Mouse (Mus musculus) intestine, postnatal 0 days (tissue): ENCODE results near the gene Fubp1. TPM values are rescaled to one million over a fixed set of nuclear protein-coding genes. Genes with fewer than 3 reads are reported as not detected.
A peak's percentile ranks its signal among the peaks of the same experiment; 100 is the strongest.

Experiments used
- ATAC-seq: fragments of 200-750 bp; cut with Nextera tagmentation; 2 replicates; pipeline ENCODE4 v1.8.0; 2017; ENCODE audit warnings: mild to moderate bottlenecking, moderate TSS enrichment, moderate library complexity
- H3K27ac ChIP-seq: fragments of 300-500 bp; sonication (generic); 2 replicates; pipeline ENCODE4 v1.5.1; 2014; ENCODE audit warnings: mild to moderate bottlenecking, low read depth, low read length, moderate library complexity
- H3K27me3 ChIP-seq: fragments of 300-500 bp; sonication (generic); replicated peaks from 2 replicates; pipeline ENCODE4 v1.6.1; 2014; ENCODE audit warnings: low read length, mixed read lengths; ENCODE audit not compliant: control insufficient read depth, insufficient read depth
- H3K36me3 ChIP-seq: fragments of 300-500 bp; sonication (generic); 2 replicates; pipeline ENCODE4 v1.6.1; 2014; ENCODE audit warnings: mild to moderate bottlenecking, moderate library complexity; ENCODE audit not compliant: control insufficient read depth, insufficient read depth
- H3K4me1 ChIP-seq: fragments of 300-500 bp; sonication (generic); replicated peaks from 2 replicates; pipeline ENCODE4 v1.6.1; 2014; ENCODE audit warnings: antibody characterized with exemption, low read length, mixed read lengths; ENCODE audit not compliant: control insufficient read depth, insufficient read depth
- H3K4me2 ChIP-seq: fragments of 300-500 bp; sonication (generic); replicated peaks from 2 replicates; pipeline ENCODE4 v1.6.1; 2014; ENCODE audit warnings: low read depth, mild to moderate bottlenecking, moderate library complexity
- H3K4me3 ChIP-seq: fragments of 300-500 bp; sonication (generic); 2 replicates; pipeline ENCODE4 v1.5.1; 2014; ENCODE audit warnings: low read depth, low read length
- H3K9ac ChIP-seq: fragments of 300-500 bp; sonication (generic); 2 replicates; pipeline ENCODE4 v1.6.1; 2014; ENCODE audit warnings: mild to moderate bottlenecking, low read depth, low read length
- H3K9me3 ChIP-seq: fragments of 300-500 bp; sonication (generic); 2 replicates; pipeline ENCODE4 v1.6.1; 2016; ENCODE audit warnings: mixed run types; ENCODE audit not compliant: control insufficient read depth
- CTCF ChIP-seq: sonication (generic); IDR thresholded peaks from 2 replicates; pipeline ENCODE4 v1.5.1; 2016; ENCODE audit warnings: low read depth, mild to moderate bottlenecking, control low read depth, antibody characterized with exemption, moderate library complexity
- WGBS: fragments of 180-500 bp; shearing (Covaris S2); extraction: QIAGEN DNeasy Blood & Tissue Kit; methylation state at CpG from one replicate; pipeline ENCODE4 v1.1.7; 2014; 5-methylcytosine and 5-hydroxymethylcytosine counted together
- polyA plus RNA-seq: library from polyadenylated mRNA; unstranded; fragments of >200 nt; fragmentation: Nextera tagmentation; extraction: Ambion mirVana; gene quantifications from 2 replicates; pipeline ENCODE4 v1.2.1, GENCODE M21; 2015

The Fubp1 gene
- polyA plus RNA-seq, 1 experiment from 2014 or later: 60.6 TPM

DNA sequence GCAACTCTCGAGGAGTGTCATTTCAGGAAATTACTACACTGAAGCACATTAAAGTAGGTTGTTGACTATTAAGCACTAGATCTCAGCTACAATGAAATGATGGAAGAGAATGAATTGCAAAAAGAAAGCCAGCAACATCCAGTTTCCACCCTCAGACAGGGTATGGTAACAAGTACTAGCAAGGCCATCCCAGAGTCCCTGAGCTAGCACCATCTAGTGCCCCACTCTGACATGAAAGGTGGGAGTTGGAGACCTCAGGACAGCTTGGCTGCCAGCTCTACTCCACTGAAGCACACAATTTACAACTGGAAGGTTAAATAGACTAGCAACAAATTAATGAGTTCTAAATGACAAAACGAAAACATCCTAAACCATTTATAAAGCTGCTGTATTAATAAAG lies 67.7 kb downstream of the Fubp1 start:
- no peak for ATAC-seq
- 94% methylated on average over 2 of the region's 2 CpGs for WGBS
- Histone ChIP-seq H3K27me3 (no peaks in the 10 kb centered on the region), H3K4me1 (no peaks in the 10 kb centered on the region), H3K9me3 (no peaks in the 10 kb centered on the region), H3K36me3 (peaks cover 16% of the 10 kb centered on the region), H3K27ac (no peak overlapping the region), H3K4me3 (no peak overlapping the region), H3K4me2 (no peak overlapping the region), H3K9ac (no peak overlapping the region)
- peak; percentile 25; the same call in 1 of the 2 replicates for TF ChIP-seq CTCF

DNA sequence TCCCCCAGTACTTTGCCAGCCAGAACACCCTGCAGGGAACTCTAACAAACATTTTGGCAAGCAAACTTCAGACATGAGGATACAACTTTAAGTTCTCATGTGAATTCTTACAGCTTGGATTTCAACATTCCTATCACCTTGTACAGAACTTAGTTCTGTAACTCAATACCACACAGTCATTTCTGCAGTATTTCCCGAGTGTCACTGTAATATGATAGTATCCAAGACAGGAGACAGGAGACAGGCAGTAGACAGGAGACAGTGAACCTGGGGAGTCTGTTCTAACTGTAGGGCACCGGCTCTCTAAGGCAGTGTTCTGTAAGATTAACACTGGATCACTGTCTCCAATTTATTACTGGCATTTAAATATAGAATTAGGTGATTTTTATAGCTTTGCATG lies 68.2 kb downstream of the Fubp1 start:
- no peaks in the 10 kb centered on the region for H3K9me3 ChIP-seq
- H3K27me3 ChIP-seq: no peaks in the 10 kb centered on the region
- no peak overlapping the region for H3K4me2 ChIP-seq
- ATAC-seq: no peak
- no peak overlapping the region for H3K27ac ChIP-seq
- no peak for TF ChIP-seq CTCF
- H3K4me1 ChIP-seq: no peaks in the 10 kb centered on the region
- H3K9ac ChIP-seq: no peak overlapping the region
- WGBS: 67% methylated on average over 2 of the region's 2 CpGs
- no peak overlapping the region for H3K4me3 ChIP-seq
- peaks cover 21% of the 10 kb centered on the region for H3K36me3 ChIP-seq

DNA sequence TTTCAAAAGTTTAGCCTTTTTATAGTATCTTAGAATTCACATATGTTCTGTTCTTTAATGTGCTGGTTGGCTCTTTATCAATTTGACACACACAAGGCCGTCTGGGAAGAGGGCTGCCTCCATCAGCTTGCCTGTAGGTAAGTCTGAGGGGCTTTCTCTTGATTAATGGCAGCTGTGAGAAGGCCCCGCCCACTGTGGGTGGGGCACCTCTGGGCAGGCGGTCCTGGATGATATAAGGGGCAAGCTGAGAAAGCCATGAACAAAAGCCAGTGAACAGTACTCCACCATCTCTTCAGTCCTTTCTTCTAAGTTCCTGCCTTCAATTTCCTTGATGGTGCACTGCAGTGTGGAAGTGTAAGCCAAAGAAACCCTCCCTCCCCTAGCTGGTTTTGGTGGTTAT lies 71.9 kb downstream of the Fubp1 start:
- no peaks in the 10 kb centered on the region for H3K4me1 ChIP-seq
- peaks cover 22% of the 10 kb centered on the region for H3K36me3 ChIP-seq
- no peaks in the 10 kb centered on the region for H3K27me3 ChIP-seq
- no peak overlapping the region for H3K4me3 ChIP-seq
- no peak overlapping the region for H3K27ac ChIP-seq
- no peaks in the 10 kb centered on the region for H3K9me3 ChIP-seq
- 38% methylated on average over 3 of the region's 3 CpGs for WGBS
- TF ChIP-seq CTCF: no peak
- ATAC-seq: no peak
- no peak overlapping the region for H3K9ac ChIP-seq
- H3K4me2 ChIP-seq: no peak overlapping the region

DNA sequence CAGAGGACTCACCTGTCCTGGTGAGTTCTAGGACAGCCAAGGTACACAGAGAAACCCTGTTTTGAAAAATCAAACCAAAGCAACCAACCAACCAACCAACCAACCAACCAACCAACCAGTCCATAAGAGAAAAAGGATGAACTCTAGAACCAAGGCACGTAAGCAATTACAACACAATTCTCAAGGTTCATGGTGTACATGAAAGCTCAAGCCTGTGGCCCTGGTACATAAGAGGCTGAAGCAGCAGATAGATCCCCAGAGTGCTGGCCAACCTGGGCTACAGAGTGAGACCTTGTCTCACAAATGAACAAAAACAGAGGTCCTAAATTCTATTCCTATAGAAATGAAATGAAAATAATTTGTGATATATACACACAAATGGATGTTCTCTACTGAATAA lies 74.1 kb downstream of the Fubp1 start:
- 97% methylated on average over 1 of the region's 1 CpGs for WGBS
- H3K4me2 ChIP-seq: no peak overlapping the region
- no peaks in the 10 kb centered on the region for H3K4me1 ChIP-seq
- peaks cover 32% of the 10 kb centered on the region for H3K36me3 ChIP-seq
- no peak overlapping the region for H3K4me3 ChIP-seq
- H3K9ac ChIP-seq: no peak overlapping the region
- no peak for TF ChIP-seq CTCF
- H3K27me3 ChIP-seq: no peaks in the 10 kb centered on the region
- no peaks in the 10 kb centered on the region for H3K9me3 ChIP-seq
- no peak overlapping the region for H3K27ac ChIP-seq
- ATAC-seq: no peak

DNA sequence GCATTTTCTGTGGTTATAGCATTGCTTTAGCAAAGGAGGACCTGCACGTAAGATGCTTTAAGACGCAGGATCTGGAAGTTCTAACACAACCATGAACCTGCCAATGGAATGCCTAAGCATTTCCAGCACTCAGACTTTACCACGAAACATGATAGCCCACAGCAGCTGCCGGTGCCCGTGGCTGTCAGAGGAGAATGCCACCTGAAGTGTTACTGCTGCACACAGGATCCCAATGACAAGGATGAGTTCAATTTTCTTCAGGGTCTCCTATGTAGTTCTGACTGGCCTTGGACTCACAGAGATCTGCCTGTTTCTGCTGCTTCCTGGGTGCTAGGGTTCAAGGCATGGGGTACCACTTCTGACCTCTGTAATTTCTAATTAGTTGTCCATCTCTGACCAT lies 74.5 kb downstream of the Fubp1 start:
- 97% methylated on average over 5 of the region's 5 CpGs for WGBS
- no peak for TF ChIP-seq CTCF
- Histone ChIP-seq H3K9ac (no peak overlapping the region), H3K27ac (no peak overlapping the region), H3K27me3 (no peaks in the 10 kb centered on the region), H3K4me1 (no peaks in the 10 kb centered on the region), H3K9me3 (no peaks in the 10 kb centered on the region), H3K36me3 (peaks cover 32% of the 10 kb centered on the region), H3K4me3 (no peak overlapping the region), H3K4me2 (no peak overlapping the region)
- no peak for ATAC-seq

Other genes with a start within 250 kb of the Fubp1 start
- gene Gipc2, start 44.2 kb upstream of the Fubp1 start, polyA plus RNA-seq: 222 and 243 TPM in 2 replicates
- gene Dnajb4, start 120 bp upstream of the Fubp1 start, polyA plus RNA-seq: 17.9 and 20.4 TPM in 2 replicates
- 30.0 and 30.3 TPM in 2 replicates for gene Nexn, start 55.9 kb downstream of the Fubp1 start, polyA plus RNA-seq
- 5.8 and 6.6 TPM in 2 replicates for gene Miga1, start 130.0 kb downstream of the Fubp1 start, polyA plus RNA-seq
- gene Usp33, start 136.1 kb downstream of the Fubp1 start, polyA plus RNA-seq: 18.7 and 18.9 TPM in 2 replicates
- gene Zzz3, start 185.1 kb downstream of the Fubp1 start, polyA plus RNA-seq: 19.6 and 20.6 TPM in 2 replicates